Mouse (Mus musculus) heart, postnatal 10 days (tissue): ENCODE data around the gene Gsg1l. TPM values are rescaled to one million over a fixed set of nuclear protein-coding genes. Genes with fewer than 3 reads are reported as not detected.

Source experiments
- DNase-seq, 2 experiments: peaks; one replicate each; pipeline ENCODE4 v3.0.0; 2021
- intact Hi-C: fragments of 180-260 bp; cut with DNase I; formaldehyde crosslinking; loops from one replicate; pipeline ENCODE4 v1.15.1; 2025
- total RNA-seq, 2 experiments: library from RNA; stranded (reverse); gene quantifications; 2 replicates each; pipeline ENCODE4 v1.2.3; 2021

Gsg1l gene
- total RNA-seq, 2 experiments from 2014 or later, result 12.1 to 13.3 TPM

DNA sequence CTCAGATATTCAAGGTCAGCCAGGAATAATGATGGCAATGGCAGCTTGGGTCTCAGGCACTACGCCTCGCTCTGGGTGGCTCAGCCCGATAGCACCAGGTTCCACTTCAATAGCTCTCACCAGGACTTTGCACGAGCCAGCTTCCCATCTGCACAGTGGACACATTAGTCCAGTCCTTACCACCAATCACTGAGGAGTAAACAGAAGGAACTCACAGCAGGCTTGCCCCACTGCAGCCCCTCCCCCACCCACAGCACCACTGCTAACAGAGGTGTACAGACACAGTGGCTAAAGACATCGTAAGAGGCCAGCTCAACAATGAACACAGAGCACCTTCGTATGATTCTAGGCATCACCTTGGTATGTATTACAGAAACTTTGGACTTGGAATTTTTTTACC, 128.4 kb downstream of the Gsg1l start:
- no peak for DNase-seq
- intact Hi-C loops, result no loop called here

DNA sequence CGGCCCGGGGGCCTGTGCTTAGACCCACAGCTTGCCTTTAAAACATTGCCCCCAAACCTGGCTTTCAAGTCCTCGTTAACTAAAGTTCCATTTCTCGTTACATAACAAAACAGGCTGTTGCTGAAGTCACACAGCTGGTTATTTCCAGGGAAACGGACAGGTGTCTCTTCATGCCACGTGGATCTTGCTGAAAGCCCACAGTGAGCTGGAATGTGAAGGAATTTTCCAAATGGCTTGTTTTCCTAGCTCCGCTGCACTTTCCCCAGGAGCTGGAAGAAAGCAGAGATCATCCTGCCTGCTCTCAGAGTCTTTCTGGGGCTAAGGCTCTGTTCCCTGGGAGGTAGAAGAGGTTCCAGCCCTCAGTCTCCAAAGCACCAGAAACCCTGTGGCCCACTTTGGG, 130.3 kb downstream of the Gsg1l start:
- DNase-seq, result no peak
- intact Hi-C loops, result no loop called here

DNA sequence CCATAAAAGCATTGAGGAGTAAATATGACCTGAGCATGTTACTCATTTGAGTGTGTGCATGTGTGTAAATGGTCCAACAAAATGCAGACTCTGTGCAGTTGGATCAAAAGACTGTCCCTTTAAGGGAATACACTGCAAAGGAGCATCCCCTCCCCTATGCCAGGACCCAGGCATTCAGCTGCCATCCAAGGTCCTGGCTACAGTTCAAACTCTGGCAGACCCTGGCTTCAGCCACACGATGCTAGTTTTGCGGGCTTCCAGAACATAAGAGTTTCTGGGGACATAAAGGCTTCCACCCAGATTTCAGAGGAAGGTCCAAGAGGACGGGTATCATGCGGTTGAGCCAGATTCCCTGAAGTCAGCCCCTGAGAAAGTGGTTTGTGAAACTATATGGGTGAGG, 133.2 kb downstream of the Gsg1l start:
- intact Hi-C loops, result no loop called here
- no peak for DNase-seq

DNA sequence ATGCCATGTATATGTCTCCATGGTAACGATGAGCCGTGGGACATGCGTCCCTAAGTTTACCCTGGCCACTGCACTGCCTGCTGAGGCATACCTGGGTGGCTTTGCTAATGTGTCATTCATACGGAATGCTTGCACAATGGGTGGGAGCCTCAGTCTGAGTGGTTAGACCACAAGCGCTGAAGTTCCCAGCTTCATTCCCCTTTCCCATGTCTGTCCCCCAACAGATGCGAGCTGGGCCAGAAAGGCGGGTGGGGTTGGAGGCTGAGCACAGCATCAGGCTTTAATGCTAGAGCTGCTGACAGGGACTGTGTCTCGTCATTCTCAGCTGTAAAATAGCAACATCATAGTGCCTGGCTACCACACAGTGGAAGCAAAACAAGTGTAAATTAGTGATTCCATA, 136.3 kb downstream of the Gsg1l start:
- peak; percentile 37 to 45 for DNase-seq
- intact Hi-C loops, result no loop called here

DNA sequence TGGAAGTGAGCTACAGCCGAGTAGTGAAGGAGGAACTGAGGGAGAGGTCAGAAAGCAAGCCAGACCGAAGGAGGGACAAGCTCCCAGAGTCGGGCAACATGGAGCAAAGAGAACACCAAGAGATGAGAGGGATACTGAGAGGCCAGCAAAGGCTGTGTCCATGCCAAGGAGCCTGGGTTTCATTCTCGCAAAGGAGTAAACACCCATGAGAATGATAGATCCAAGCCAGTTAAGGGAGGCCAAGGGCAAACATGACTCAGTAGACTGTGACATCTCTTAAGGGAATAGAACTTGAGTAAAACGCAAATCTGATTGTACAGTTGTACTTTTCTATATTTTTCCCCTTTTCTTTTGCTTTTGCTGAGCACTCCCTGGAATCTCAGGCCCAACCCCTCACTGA, 137.6 kb downstream of the Gsg1l start:
- intact Hi-C loops, result no loop called here
- DNase-seq, result no peak

DNA sequence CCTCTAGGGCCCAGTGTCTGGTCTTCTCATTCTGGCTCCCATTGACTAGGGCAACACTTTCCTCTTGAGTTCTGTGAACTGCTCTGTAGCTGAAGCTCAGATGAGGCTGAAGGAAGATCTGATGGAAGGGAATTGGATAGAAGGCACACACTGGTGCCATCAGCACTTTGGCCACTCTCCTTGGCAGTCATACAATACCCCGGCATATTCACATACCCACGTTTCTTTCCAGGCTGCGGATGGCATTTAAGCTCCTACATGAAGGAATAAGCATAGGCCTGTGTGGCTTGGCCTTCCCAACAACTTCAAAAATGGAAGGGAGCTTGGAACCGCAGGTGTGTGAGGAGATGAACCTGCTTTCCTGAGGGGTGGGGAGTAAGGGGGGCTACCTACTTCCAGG, 138.7 kb downstream of the Gsg1l start:
- intact Hi-C loops, result no loop called here
- DNase-seq, result no peak

DNA sequence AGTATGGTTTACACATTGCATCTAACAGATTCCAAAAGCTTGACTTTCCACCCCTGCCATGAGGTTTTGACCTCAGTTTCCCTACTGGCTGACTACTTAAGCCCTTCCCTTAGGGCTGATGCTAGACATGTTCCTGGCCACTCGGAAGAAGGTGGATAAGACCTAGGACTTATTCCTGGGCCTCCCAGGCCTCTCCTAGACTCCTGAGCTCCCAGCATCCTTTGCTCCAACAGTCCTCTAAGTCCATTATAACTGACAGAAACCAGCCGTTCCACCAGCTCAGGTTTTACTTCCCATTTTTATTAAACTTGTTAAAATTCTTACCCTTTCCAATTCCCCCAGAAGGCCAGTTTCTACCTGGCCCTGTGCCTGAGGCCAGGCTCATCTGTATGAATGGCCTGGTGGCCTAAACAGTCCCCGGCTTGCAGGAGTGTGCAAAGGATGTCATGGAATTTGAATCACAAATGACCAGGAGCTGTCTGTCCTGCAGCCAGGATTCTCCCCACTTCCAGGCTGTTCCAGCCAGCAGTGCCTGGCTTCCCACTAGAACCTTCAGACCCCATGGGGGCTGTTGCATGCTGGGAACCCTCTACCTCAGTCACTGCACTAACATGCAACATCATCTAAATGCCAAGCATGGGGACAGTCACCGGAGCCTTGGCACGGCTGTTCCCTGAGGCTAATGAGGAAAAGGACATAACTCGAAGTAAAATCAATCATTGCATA, 139.7 kb downstream of the Gsg1l start:
- no peak for DNase-seq
- intact Hi-C loops, result no loop called here

DNA sequence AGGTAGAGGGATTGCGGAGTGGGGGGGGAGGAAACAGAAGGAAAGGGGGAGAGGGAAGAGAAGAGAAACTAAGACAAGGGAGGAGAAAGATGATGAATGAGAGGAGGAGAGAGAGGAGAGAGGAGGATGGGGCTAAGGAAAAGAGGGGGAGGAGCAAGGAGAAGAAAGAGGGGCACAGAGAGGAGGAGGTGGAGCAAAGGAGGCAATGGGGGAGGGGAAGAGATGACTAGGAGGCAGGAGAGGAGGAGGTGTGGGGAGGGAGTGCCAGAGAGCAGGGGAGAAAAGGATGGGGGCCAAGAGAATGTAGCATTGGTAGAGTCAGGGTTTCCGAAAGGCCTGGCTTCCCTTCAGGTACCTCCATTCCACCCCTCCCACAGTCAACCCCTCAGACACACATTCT, 147.9 kb downstream of the Gsg1l start:
- intact Hi-C loops, result loop anchor here (5.0 kb wide), 1 partner anchor 102 kb away; no protein-coding TSS in a partner anchor
- DNase-seq, result no peak

DNA sequence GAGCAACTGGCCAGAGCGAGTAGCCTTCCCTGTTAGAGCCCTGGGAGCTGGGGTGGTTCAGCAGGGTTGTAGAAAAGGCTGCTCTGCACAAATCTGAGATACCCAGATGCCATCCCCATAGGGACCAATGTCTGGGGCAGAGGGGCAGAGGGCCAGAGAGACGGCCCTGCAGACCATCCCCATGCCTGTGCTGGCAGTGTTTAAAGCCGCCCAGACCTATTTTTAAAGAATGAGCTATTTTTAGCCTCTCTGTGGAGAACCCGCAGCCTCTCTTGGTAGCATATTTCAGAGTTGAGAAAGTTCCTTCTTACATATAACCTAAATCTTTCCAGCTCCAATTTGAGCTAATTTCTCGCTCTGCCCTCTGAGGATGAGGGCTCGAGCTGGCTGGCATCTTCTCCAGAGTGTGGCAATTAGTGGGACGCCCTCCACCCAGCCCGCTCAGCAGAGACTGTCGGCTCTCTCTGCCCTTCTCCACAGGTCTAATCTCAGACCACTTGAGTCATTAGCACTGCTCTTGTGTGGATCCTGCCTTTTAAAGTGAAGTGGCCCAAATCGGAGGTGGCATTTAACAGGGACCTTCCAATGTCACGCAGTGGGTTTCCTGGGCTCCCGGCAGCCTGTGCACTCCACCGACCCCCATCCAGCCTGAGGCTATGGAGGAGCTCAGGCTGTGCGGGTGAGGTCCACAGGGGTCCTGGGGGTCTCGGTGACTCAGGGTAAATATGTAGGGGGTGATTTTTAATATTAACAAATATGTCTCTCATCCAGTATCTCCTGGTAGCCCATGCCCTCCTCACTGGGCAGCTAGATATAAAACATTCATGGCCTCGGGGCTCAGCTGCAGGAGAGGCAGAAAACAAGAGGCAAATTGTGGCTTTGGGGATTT, 148.6 kb downstream of the Gsg1l start:
- DNase-seq, result peak; percentile 51
- intact Hi-C loops, result loop anchor here (5.0 kb wide), 1 partner anchor 101 kb away; no protein-coding TSS in a partner anchor

DNA sequence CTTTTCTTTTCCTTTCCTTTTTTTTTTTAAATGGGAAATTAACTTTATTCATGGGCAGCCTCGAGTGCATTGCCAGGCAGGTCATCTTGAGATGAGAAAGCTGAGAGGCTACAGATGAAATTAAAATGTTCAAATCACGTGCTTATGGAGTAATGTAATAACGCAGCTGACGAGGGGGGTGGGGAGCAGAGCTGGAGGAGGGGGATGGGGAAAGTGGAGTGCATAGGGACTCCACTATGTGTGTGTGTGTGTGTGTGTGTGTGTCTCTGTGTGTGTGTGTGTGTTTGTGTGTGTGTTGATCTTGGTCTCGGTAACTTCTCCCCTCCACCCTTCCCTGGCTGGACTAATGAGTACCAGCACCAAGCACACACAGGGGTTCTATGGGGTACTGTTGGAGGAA, 150.6 kb downstream of the Gsg1l start:
- intact Hi-C loops, result loop anchor here (5.0 kb wide), 1 partner anchor 99 kb away; no protein-coding TSS in a partner anchor
- DNase-seq, result no peak

DNA sequence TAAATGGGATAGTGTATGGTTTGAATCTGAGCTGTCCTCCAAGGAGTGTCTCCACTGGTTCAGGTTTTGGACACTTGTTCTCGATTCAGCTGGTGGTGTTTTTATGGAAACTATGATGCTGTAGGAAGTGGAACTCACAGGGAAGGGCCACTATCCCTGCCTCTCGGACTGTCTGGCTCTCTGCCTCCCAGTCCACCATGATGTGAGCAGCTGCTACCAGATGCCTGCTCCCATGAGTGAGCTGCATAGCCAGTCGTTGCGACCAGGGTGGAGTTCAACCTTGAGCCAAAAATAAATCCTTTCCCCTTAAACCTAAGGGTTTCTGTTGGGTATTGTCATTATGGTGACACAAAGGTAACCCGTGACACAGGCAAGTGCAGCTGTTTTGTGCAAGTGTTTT, 158.2 kb downstream of the Gsg1l start:
- peak; percentile 51 to 55 for DNase-seq
- intact Hi-C loops, result no loop called here

DNA sequence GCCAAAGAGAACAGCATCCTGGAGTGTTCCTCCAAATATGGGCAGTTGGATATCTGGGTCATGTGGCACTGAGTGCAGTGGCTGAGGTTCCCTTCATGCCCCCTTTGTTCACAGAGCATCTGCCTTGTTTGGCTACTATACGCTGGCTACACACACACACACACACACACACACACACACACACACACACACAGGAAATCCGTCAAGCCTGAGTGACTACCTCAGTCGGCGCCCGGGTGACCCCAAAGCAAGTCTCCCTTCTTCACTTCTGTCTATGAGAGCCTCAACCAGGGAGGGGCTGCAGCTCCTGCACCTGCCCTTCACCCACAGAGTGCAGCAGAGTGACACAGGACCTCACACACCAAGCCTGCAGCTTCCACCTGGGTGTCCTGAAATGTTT, 161.4 kb downstream of the Gsg1l start:
- no peak for DNase-seq
- intact Hi-C loops, result no loop called here

DNA sequence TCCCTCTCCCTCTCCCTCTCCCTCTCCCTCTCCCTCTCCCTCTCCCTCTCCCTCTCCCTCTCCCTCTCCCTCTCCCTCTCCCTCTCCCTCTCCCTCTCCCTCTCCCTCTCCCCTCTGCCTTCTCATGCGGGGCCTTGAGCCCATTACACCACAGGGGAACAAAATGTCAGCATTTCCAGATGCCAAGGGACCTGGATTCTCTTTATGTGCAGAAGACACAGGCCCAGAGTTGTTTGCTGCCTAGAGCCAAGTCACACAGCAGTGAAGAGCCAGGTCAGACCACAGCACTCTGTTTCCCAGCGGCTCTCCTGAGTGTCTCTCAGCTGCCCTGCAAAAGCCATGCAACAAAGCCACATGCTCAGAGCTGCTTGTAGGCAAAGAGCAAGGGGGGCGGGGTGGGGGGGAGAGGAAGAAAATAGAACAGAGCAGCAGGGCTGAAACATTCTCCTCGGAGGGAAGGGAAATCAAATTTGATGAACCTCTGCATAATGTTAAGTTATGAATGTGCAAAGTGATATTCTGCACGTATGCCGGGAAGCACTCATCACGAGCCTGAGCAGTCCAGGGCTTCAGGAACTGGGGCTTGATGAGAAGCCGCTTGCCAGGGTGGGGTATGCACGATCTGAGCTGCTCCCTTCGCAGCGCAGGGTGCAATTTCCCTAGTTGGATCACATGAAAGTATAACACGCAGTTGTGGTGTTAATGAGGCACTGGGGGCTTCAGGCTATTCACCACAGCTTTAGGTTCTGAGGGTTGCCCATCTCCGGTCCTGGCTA, 181.6 kb downstream of the Gsg1l start:
- intact Hi-C loops, result no loop called here
- DNase-seq, result no peak

DNA sequence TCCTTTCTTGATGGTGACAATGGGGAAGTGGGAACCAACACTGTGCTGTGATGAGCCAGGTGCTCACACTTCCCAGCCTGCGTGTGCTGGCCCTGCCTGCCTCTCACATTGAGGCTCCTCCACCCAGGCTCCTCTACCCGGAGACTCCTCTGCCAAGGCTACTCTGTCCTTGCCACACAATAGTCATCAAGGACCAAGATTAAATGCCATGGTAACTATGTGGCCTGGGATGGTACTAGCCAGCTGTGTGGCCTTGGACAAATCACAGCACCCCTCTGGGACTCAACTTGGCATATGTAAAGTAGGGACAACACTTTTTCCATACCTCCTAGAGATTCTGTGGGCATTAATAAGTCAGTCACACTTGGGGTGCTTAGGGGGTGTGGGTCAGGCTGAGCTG, 182.3 kb downstream of the Gsg1l start:
- intact Hi-C loops, result no loop called here
- no peak for DNase-seq

DNA sequence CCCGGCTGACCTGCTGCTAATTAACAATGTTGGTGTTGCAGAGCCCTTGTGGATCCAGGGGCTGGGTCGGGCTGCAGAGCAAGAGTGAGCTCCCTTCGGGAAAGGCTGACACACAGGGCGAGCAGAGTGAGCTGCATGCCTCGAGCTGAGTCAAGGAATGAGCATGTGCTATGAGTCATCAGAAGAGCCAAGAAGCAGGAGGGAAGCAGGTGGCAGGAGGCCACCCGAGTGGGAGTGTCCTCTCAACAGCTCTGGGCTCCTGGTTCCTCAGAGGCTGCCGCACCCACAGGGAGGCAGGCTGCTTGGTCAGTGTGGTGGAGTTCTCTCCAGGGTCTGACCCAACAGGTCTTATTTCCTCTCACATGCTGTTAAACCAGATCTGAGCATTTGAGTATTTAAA, 183.2 kb downstream of the Gsg1l start:
- DNase-seq, result peak; percentile 67 to 73
- intact Hi-C loops, result no loop called here

DNA sequence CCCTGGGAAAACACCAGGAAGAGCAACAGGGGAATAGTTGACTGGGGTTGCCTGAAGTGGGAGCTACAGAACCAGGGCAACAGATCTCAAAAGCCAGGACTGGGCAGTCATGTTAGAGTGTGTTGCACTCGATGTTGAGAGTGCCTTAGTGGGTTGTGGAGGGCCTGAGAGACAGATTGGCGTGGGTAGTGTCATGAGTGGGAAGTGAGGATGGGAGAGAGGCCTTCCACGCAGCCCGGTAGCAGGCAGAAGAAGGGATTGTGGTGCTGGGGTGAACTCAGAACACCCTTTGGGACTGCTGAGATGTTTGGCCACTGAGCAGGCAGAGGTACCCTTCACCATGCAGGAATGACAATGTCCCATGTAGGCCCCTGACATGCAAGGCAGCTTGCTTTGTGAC, 185.2 kb downstream of the Gsg1l start:
- DNase-seq, result no peak
- intact Hi-C loops, result no loop called here

DNA sequence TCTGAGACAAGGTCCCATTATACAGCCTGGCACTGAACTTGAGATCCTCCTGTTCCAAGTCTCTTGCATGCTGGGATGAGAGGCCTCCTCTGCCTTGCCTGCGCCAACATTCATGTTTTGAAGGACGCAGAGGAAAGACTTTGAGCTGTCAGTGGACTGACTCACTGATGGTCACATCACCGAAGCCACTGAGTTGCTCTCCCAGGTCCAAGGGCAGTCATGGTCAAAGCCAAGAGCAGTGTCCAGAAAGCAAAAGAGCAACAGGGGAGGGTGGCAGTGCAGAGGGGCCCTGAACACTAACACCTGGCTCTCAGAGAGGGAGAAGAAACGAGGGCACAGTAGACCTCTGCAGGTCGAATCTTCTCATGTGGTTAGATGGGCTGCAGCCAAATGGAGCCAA, 188.6 kb downstream of the Gsg1l start:
- no peak for DNase-seq
- intact Hi-C loops, result no loop called here

DNA sequence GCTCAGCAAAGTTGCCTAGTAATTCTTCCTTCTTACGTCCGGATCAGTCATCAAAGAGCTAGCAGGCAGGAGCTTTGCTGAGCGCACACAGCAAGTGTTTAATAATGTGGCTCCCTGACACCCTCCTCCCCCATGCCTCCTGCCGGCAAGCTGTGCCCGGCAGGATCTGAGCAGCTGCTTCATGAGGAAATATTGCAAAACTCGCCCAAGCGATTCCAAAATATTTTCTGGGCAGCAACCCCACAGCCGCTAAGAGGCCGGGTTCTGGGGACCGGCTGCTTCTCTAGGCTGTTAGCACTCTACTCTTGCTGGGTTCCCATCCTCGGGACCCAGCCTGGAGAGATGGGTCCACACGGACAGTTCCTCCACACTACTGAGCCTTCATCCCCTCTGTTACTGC, 193.8 kb downstream of the Gsg1l start:
- intact Hi-C loops, result no loop called here
- peak; percentile 49 to 54 for DNase-seq

DNA sequence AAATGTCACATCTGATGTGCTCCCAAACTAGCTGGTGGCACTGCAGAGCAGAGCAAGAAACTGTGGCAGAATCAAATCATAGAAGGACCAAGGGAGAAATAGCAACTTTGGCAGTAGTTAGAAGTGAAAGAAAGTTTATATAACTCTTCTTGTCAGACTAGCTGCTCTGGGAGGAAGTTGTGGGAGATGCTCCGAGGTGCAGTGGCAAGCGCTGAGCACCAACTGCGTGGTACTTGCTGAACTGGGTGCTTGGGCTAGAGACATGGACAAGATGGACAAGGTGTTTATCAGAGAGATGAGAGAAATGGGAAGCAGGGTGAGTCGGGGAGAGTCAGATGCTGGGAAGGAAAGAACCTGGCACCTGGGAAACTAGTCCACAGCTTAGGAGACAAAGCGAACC, 194.4 kb downstream of the Gsg1l start:
- no peak for DNase-seq
- intact Hi-C loops, result no loop called here

DNA sequence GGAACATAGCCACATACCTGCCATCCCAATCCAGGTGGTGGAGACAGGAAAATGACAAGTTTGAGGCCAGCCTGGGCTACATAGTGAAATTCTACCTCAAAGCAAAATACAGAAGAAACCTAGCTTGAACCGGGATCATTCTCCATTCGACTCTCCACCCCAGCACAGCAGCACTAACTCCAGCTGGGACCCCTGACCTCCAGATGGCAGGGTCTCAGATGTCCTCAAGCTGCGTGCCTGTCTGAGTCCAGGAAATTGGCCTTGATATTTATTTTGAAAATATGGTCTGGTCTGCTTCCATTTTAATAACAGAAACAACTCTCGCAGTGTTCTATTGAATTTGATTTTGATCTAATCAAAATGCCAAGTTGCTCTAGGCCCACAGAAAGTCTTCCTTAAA, 195.1 kb downstream of the Gsg1l start:
- DNase-seq, result no peak
- intact Hi-C loops, result no loop called here

DNA sequence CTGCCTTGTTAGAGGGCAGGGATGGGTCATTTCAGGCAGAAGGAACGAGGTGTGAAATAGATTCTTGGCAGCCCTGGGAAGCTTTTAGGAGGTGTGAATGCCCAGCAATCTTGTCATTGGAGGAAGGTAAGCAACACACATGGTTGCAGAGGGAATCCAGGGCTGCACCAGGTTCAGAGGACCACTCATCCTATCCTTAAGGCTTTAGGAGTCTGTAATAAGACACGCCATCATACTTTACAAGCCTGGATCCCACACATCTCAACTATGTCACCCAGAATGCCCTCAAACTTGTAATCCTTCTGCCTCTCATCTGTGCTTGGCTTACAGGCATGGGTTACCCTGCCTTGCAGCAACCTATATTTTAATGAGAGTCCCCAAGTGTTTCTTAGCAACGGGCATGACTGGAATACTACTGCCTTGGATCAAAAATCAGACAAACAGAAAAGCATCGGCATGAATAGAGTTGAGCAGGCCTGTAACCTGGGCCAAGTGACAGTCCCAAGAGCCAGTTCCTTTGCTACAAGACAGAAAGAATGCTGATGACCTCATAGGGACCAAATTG, 196.0 kb downstream of the Gsg1l start:
- intact Hi-C loops, result no loop called here
- no peak for DNase-seq
